Comparison of ENCODE assay signal across 16 mouse cellular contexts in the genomic region with DNA sequence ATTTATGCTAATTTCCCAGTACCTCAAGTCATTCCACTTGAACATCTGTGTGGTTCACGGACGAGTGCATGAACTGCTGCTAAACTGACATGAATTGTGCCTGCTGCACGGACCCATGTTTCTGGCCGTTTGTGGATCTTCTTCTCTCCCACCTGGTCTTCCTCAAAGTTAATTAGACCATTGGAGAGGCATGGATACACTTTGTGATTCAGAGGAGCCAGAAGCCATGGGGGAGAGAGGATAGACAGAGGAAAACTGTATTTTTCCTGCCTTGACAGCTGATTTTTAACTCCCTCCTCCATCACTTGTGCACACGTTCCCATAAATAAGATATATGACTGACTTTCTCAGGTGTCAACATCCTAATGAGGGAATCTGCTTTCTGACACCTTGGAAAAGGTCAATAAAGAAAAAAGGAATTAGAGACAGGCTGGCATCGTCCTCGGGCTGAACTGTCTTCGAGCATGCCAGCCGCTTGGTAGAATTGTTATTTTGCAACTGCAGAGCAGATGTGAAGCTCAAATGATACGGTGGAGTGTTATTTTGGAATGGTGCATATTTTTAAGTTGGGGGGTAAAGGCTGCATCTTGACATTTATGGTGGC. TPM values are rescaled to one million over a fixed set of nuclear protein-coding genes. Genes with fewer than 3 reads are reported as not detected.
"Had no signal": no experiment of that assay in that cellular context is flagged by ENCODE, and none has a peak within 500 bp of the region (broad histone marks: within the 10 kb centered on the region; RNA-seq: fewer than 3 reads in every experiment).

No protein-coding gene starts in this region.

- H3K36me3 ChIP-seq: limb, embryonic 13.5 days; midbrain, embryonic 12.5 days; neural tube, embryonic 12.5 days had no signal

- H3K4me3 ChIP-seq: limb, embryonic 13.5 days; midbrain, embryonic 12.5 days; myocyte; neural tube, embryonic 12.5 days had no signal

- H3K4me2 ChIP-seq: limb, embryonic 13.5 days; midbrain, embryonic 12.5 days; neural tube, embryonic 12.5 days had no signal

- H3K27me3 ChIP-seq: limb, embryonic 13.5 days; neural tube, embryonic 12.5 days had no signal

- H3K27ac ChIP-seq: liver, embryonic 14.5 days; midbrain, embryonic 12.5 days; neural tube, embryonic 12.5 days had no signal

- H3K9me3 ChIP-seq: limb, embryonic 13.5 days; midbrain, embryonic 12.5 days; neural tube, embryonic 12.5 days had no signal

- DNase-seq: kidney, adult 11 months; kidney, postnatal 14 days; layer of hippocampus, adult 9-11 months; layer of hippocampus, postnatal 36 days; lung, adult 18-20 months; right cerebral cortex, adult 18-20 months; right cerebral cortex, postnatal 25 days; thymus, postnatal 36 days had no signal

- H3K9ac ChIP-seq: limb, embryonic 13.5 days; liver, embryonic 14.5 days; midbrain, embryonic 12.5 days; neural tube, embryonic 12.5 days had no signal

RNA-seq across cellular contexts. Expression of a gene that starts 34.9 kb away (rescaled TPM):
- total RNA-seq: liver, adult 2 months; megakaryocyte-erythroid progenitor cell, adult 5-6 weeks had no signal
- polyA plus RNA-seq: liver, adult 2 months; lung, embryonic 16.5 days; myocyte had no signal
